Mouse (Mus musculus) thymus, adult 2 months (tissue): ENCODE measurements around the gene Mcoln2.

Experiments
- CTCF ChIP-seq: fragments of 200-500 bp; IDR thresholded peaks from 2 replicates; pipeline ENCODE4 v1.5.1; 2012; ENCODE audit warnings: mild to moderate bottlenecking, control low read depth, low read length, moderate library complexity, borderline replicate concordance; ENCODE audit not compliant: control insufficient read depth, poor library complexity, insufficient read depth; ENCODE audit errors: extremely low read depth
- POLR2A ChIP-seq: fragments of 200-500 bp; IDR thresholded peaks from 2 replicates; pipeline ENCODE4 v1.6.1; 2012; ENCODE audit warnings: mild to moderate bottlenecking, low read length, control low read depth, moderate library complexity; ENCODE audit not compliant: control insufficient read depth, poor library complexity, insufficient read depth; ENCODE audit errors: extremely low read depth

DNA sequence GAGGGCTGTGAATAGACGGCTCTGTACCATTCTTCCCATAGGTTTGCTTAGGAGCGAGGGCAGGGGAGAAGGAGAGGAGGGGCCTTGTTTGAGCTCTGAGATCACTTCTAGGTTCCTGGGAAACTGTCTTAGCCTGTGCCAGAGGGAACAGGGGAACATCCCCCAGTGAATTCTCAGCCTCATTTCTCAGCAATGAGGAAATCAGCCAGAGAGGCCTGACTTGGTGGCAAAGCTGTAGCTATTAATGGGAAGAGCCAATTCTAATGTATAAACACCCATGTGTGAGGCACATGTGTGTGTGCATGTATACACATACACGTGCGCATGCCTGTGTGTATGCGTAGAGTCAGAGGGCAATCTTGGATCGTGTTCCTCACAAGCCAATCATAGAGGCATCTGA lies 38.7 kb upstream of the Mcoln2 start:
- TF ChIP-seq CTCF (no peak), POLR2A (no peak)
